Mouse (Mus musculus) spleen, adult 2 months (tissue): ENCODE measurements around the gene Cdon.

Source experiments
- CTCF ChIP-seq: fragments of 200-500 bp; IDR thresholded peaks from 2 replicates; pipeline ENCODE4 v1.5.1; 2011; ENCODE audit warnings: mild to moderate bottlenecking, inconsistent platforms; ENCODE audit not compliant: insufficient read depth, insufficient read length, insufficient replicate concordance; ENCODE audit errors: extremely low read depth
- POLR2A ChIP-seq: fragments of 200-500 bp; IDR thresholded peaks from 2 replicates; pipeline ENCODE4 v1.6.1; 2011; ENCODE audit warnings: low read depth, low read length, inconsistent platforms

- TF ChIP-seq POLR2A (no peak), CTCF (no peak)
Measured at GRCm38 (mm10) chr9:35522821-35523515, 102.0 kb downstream of the Cdon start.
